Mouse (Mus musculus) left cerebral cortex, postnatal 36 days (tissue): ENCODE data around the gene Trpv3. TPM values are rescaled to one million over a fixed set of nuclear protein-coding genes. Genes with fewer than 3 reads are reported as not detected.

ENCODE experiments used
- DNase-seq, 2 experiments: peaks; one replicate each; pipeline ENCODE4 v3.0.0; 2021 to 2022; ENCODE audit warnings: low spot score in 2 of 2, mixed read lengths in 1 of 2
- intact Hi-C: fragments of 180-260 bp; cut with DNase I; formaldehyde crosslinking; loops from one replicate; pipeline ENCODE4 v1.15.1; 2025
- total RNA-seq, 2 experiments: library from RNA; stranded (reverse); gene quantifications; 2 replicates each; pipeline ENCODE4 v1.2.3; 2021

The Trpv3 gene
- under 1 TPM; 0.35 to 0.39 TPM for total RNA-seq

DNA sequence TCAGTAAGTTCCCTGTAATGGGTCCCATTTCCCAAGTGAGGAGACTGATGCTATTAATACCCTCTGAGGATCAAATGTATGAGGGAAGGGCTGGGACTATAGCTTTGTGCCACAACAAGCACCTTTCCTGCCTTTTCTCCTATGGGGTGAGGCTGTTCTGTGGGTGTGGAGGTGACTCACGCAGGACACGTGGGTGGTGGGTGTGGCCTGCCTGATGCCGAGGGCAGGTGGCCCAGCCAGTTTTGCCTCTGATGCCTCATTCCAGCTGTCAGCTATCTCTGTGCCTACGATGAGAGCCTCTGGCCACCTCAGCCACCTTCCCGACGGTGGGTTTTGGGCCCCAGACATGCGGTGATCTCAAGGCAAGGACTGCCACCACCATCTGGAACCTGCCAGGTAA lies at the start of gene Trpv3:
Gene Trpv3, plus strand, starts transcription at position 122 of the 400 bp plus-strand sequence.
- intact Hi-C loops, result no loop called here
- no peak for DNase-seq

DNA sequence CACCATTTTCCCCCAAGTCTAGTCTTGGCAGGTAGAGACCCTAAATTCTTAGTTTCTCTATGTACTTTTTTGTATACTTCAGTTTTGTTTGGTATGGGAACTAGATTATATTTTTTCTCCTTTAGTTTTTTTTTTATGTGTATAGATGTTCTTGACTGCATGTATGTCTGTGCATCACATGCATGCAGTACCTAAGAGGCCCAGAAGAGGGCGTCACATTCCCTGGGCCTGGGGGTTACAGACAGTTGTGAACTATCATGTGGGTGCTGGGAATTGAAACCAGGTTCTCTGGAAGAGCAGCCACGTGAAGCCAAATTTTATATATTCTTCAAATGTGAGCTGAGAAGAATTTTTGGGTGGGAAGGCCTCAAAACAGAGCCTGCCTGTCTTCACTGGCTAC lies 47.5 kb upstream of the Trpv3 start:
- intact Hi-C loops, result no loop called here

DNA sequence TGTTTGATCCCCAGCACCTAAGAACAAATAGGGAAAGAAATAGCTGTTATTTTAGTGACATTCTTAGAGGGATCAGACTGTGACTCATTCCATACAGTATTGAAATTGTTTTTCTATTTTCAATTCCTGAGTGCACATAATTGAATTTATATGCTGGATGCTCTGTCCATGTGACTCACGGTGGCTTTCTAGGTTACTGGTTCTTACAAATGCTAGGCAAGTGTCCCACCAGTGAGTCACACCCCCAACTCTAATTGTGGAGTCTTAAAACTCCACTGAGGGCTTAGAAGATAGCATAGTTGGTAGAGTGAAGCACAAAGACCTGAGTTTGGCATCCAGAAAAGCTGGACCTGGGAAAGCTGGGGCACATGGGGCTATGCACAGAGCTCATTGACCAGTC lies 46.5 kb upstream of the Trpv3 start:
- intact Hi-C loops, result no loop called here
- DNase-seq, result no peak

More for the DNA sequence above, 47.5 kb upstream of the Trpv3 start:
- DNase-seq, result no peak

DNA sequence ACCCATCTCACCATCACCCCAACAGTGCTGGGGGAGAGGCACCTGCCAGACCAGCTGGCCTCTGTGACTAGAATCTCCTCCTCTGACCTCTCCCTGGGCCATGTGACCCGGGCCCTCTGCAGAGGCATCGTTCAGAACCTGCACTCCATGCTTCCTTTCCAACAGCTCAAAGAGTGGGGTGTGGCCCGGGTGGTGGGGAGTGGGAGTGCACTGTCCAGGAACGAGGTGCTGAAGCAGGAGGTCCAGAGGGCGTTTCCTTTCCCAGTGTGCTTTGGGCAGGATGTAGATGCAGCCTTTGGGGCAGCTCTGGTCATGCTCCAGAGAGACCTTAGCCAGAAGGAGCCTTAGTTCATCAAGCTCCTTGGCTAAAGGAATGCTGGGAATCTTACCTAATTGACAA lies 44.3 kb upstream of the Trpv3 start:
- DNase-seq, result no peak
- intact Hi-C loops, result no loop called here

DNA sequence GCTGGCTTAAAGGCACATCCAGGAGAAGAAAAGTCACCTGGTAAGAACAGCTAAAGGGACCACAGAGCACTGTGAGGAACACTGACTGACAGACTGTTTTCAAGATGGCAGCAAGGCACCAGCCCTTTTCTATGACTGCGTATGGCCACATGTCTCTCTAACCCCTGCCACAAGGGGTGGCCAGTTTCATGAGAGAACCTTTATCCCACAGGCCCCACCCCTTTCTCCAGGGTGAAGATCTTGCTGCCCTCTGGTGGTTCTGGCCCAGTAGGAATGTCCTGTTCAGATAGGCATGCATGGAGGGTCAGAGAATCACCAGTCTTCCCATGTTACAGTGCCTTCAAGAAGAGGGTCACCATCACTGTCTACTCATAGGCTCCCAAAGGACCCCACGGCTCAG lies 43.2 kb upstream of the Trpv3 start:
- intact Hi-C loops, result no loop called here
- DNase-seq, result no peak

DNA sequence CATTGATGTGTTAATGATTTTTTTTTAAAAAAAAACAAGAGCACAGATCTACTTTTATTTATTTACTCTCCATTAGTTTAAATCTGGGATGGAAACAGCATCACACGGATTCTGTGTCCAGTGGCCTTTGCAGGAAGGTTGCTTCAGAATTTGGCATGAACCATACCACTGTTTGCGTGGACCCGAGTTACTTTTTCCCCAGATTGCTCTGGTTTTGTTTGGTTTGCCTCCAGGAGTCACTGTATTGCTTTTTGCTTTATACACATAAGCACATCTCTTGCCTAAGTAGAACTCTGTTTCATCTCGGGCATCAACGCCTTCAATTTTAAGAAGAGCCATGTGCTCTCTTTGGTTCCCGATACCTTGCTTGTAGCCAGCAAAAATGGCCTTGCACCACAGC lies 41.3 kb upstream of the Trpv3 start:
- intact Hi-C loops, result no loop called here
- DNase-seq, result no peak

DNA sequence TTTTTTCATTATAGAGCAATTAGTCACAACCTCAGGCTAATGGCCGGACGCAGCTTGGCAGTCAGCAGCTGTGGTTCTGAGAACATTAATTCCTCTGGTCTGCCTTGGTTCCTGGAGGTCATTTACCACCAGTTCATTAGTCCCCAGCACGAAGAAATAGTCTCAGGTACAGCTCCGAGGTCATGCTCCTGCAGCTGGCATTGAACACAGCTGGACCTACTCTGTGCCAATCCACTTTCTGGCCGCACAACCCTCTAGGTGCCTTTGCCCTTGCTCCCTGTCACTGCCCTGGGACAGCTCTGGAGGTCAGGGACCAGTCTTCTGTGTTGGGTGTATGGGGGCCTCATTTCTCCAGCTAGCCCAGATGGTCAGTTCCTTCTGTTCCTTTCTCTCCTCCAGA lies 38.3 kb upstream of the Trpv3 start:
- intact Hi-C loops, result no loop called here
- DNase-seq, result no peak

DNA sequence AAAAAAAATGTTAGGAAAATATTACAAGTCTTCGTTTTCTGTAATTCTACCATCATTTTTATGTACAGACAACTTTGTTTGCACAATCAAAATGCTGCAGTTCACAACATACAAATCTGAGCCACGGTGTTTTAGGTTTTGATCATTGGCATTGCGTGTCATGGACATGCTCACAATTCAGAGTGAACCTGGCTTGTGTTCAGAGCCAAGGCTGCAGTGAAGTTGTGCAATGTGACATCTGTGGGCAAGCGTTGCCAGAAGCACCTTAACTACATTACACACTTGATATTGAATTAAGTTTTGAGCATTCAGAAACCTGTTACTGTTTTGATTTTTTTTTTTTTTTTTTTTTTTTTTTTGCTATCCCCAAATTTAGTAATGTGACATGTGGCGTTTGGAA lies 37.1 kb upstream of the Trpv3 start:
- intact Hi-C loops, result no loop called here
- no peak for DNase-seq

DNA sequence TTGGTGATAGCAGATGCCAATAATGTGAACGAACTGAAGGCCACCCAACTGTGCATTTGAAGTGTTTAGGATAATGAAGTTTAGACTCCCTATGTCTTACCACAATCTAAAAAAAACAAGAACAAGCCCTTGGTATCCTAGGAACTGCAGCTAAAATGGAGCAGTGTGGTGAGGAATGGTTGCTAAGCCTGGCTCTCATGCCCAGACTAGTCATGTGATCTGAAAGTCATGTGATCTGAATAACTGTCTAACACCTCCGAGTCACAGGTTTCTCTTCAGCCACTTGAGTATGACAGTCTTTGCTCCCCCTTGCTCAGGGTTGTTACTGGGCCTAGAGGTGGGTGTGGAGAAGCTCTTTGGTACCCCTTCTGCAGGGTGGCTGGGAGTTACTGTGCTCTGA lies 34.7 kb upstream of the Trpv3 start:
- DNase-seq, result no peak
- intact Hi-C loops, result no loop called here

DNA sequence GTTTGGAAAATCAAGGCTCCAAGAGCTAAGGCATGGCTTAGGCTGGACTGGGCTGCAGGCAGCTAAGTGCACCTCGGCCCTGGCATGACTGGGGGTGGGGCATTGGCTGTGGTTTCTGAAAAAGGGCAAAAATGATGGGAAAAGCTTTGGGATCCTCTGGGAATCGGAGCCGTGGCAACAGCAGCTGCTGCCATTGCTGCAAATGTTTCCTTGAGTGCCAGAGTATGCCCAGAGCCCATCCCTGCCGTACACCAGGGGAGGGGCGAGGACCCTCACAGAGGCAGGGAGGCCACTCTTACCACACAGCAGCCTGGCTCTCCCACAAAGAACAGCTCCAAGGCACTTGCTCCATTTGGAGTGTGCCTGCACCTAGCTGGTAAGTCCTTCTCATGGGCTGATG lies 33.2 kb upstream of the Trpv3 start, which contains the start of gene Trpv1:
Gene Trpv1, plus strand, starts transcription at position 301 of the 400 bp plus-strand sequence.
- no peak for DNase-seq
- intact Hi-C loops, result no loop called here

DNA sequence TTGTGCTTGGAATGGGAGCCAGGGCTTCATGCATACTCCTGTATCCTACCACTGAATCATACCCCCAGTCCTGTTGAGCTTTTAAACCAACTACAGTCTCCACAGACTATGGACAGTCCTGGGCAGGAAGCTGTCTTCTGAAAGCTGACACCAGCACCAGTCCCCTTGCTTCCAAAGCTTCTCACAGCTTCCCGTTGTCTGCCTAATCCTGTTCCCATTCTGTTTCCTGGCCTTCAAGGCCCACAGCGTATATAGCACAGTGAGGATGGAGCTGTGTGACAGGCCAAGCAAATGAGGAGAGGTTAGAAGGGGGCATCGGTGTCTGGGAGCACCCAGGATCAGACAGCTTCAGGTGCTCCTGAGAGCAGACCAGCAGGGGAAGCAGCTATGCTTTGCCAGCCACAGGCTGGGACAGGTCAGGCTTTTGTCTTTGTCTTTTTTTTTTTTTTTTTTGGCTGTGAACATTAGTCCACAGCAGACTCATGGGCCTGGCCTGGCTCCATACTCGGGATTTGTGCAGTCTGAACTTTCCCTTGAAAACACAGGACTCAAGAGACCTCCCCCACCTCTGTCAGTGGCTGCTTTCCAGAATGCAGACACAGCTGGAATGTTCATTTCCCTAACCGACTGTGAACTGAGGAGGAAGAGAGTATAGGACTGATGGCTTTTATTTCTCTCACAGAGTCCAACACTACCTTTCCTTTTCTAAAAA lies 31.0 kb upstream of the Trpv3 start:
- intact Hi-C loops, result no loop called here
- DNase-seq, result no peak

DNA sequence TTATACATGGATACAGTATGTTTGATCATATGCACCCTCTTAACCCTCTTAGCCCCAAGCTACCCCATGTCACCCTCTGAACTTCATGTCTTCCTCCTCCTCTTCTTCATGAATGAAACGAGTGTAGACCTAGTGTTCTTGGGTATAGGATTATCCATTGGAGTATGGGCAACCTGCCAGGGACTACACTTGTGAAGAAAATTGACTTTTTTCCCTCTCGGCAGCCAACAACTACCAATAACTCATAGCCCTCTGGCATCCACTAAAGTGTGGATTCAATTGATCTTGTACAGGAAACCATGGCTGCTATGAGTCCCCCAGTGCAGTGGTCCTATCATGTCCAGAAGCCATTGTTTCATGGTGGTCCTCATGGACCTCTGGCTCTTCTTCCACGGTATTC lies 30.5 kb upstream of the Trpv3 start:
- no peak for DNase-seq
- intact Hi-C loops, result no loop called here

DNA sequence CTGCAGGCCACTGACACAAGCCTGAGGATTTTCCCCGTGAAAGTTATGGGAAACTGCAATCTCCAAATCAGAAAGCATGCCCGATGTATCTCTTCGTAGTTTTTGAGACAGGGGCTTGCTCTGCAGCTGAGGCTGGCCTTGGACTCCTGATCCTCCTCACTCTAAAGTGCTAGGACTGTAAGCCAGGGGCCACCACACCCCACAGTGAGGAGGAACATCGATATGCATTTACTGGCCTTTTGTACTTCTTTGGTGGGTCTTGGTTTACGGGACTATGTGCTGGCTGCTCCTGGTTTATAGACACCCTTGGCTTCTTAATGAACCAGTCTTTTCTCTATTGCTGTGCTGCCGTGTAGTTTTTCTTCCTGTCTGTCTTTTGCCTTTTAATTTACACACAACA lies 25.0 kb upstream of the Trpv3 start:
- intact Hi-C loops, result no loop called here
- no peak for DNase-seq

DNA sequence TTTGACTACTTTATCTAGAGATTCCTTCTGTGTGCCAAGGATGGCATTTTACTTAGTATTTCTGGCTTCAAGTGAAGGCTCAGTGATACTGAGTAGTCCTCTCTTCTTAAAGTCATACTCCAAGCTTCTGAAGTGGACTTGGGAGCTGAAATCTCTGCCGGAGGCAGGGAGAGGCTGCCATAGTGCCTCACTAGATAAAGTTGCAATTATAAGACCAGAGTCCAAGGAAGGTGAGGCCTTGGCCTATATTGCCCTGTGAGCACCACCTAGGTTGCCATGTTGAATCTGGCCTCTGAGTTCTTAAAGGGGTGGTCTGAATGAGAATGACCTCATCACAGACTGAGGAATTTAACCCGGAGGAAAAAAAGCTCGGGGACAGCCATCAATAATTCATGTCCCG lies 24.4 kb upstream of the Trpv3 start:
- DNase-seq, result no peak
- intact Hi-C loops, result no loop called here

DNA sequence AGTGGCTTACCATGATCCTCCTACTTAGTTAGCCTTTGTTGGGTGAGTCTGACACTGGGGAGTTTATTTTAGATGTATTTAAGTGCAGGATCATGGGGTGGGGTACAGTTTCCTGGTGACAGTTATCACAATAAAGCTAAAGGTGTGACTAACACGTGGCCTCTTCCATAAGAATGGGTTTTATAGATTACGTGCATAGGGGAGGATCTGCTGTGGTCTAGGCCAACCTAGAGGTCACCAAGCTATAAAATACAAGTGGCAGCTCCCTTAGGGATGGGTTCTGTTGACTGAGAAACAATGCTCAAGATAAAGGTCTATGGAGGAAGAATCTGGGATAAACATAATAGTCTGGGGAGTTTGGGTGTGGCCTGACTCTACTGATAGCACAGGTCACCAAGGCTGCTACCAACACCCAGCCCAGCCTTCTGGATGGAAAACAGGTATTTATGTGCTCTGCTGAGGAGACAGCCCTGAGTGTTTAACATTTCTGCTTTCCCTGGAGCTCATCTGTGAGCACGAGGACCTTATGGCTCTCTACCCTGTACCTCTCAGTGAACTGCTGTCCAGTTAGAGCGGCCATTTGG lies 9.7 kb upstream of the Trpv3 start:
- no peak for DNase-seq
- intact Hi-C loops, result no loop called here

DNA sequence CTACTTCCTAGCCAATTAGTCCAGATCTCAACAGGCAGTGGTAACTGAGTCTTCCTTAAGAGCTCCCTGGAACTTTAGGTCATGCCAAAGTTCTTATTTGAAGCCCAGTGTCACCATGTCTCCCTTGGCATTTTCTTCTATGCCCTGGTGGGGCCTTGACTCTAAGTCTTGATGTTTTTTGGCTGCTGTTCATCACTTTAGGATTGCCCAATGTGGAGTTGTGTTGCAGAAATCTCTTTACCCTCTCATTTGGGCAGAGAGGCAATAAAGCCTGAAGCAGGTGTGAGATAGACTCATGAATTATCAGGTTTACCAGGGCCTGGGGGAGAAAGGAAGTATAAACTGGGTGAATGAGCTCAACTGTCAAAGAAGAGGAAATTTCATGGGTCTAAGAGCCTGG lies 8.5 kb upstream of the Trpv3 start:
- DNase-seq, result no peak

DNA sequence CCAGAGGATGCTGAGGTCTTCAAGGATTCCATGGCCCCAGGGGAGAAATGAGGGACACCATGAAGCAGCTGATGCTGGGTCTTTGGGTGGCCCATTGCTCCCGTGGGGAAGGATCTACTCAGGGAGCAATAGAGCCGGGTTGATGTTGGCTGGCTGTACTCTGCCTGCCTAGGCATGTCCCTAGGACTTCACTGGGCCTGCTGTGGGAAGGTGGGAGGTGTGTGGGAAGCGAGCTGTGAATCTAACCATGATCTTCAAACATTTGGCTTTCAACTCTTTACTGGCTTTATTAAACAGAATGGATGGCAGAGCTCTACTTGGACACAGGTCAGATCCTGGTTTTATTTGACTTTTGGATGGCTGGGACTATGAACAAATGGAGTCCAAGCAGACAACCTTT lies 6.7 kb upstream of the Trpv3 start:
- no peak for DNase-seq
- intact Hi-C loops, result no loop called here

More for the DNA sequence above, 8.5 kb upstream of the Trpv3 start:
- intact Hi-C loops, result no loop called here

DNA sequence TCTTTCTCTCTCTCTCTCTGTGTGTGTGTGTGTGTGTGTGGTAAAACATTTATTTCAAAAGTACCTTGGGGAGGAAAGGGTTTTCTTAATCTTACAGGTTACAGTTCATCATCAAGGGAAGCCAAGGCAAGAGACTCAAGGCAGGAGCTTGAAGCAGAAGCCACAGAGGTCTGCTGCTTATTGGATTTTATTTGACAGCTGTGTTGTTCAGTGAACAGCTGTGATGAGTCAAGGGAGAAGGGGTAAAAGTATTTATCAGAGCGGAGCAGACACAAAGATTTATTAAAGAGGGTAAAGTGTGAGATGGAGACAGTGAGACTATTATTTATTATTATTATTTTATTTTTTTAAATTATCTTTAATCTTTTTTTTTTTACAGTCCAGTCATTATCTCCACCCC lies 5.8 kb upstream of the Trpv3 start:
- intact Hi-C loops, result no loop called here

DNA sequence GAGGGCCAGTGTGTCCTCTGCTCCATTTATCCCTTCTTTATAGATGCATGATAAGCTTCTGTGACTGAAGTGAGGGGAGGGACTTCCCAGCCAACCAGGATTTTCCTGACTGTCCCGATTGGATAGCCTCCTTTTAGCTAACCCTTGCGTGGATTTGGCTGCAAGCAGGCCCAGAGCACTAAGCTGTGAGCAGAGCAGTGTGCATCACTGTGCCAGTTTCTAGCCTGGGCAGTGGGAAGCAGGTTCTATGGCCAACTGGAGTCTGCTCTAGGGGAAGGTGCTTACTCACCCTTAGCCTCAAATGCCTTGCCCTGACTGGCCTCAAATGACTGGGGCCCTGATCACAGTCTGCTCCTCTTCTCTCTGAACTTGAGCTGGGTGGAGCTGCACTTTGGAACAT lies 7.6 kb downstream of the Trpv3 start:
- intact Hi-C loops, result no loop called here
- DNase-seq, result no peak

More for the DNA sequence above, 5.8 kb upstream of the Trpv3 start:
- no peak for DNase-seq

DNA sequence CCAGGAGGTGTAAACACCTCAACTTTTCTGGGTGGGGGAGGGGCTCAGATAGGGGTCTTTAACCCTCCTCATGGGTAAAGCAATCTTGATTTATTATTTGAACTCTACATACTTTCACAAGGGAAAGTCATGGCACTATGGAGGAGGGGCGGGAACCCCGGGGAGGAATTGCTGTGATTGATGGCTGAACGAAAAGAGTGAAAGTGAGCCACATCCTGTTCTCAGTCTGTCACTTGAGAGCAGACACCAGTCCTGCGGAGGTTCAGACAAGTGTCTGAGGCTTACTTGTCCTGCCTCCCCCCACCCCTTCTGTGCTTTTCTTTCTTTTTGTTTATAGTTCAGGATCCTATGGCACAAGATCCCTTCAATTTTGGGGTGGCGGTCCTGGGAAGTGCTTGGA lies 13.5 kb downstream of the Trpv3 start:
- no peak for DNase-seq
- intact Hi-C loops, result loop anchor here (5.0 kb wide), 1 partner anchor 1092 kb away; no protein-coding TSS in a partner anchor

DNA sequence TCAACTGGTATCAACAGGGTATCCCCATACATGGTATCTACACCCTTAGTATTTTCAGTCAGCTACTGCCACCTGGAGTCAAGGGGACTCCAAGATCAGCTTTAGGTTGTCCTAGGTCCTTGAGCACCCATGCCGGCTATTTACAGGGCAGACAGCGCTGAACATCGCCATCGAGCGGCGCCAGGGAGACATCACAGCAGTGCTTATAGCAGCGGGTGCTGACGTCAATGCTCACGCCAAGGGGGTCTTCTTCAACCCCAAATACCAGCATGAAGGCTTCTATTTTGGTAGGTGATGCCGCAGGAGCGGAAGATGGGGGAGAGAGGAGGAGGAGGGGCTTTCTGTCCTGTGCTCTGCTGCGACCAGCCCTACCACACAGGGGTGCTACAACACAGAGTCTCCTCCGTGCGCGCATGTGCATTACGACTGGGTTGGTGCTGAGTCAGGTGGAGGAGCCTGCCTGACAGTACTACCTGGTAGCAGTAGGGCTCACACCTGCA lies 14.4 kb downstream of the Trpv3 start:
- DNase-seq, result peak; percentile 76 to 77
- intact Hi-C loops, result loop anchor here (5.0 kb wide), 1 partner anchor 1091 kb away; no protein-coding TSS in a partner anchor
